24 mouse cellular contexts compared by ENCODE assay signal in the genomic region with DNA sequence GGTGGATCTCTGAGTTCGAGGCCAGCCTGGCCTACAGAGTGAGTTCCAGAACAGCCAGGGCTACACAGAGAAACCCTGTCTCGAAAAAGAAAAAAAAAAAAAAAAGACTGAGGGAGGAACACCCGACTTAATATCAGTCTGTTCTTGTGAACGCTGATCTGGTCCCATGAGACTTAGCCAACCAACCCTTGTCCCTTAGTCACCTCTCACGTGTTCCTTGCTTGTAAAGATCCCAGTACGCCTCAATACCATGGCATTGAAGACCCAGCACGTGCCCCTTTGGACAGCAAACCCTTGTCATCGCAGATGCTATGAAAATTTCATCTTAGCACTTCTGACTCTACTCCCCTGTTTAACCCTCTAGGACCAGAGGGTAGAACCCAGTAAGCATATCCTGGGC. TPM values are rescaled to one million over a fixed set of nuclear protein-coding genes. Genes with fewer than 3 reads are reported as not detected.
A peak's percentile ranks its signal among the peaks of the same experiment; 100 is the strongest.
DNase-seq lines count a peak whose midpoint lies in the region; ATAC-seq and TF ChIP-seq lines count a peak whose summit lies in the region.
"Had no signal": no experiment of that assay in that cellular context is flagged by ENCODE, and none has a peak within 500 bp of the region (broad histone marks: within the 10 kb centered on the region; RNA-seq: fewer than 3 reads in every experiment).

No protein-coding gene starts in this region.

- no peaks in the 10 kb centered on the region for H3K27me3 ChIP-seq in liver, embryonic 13.5 days
- H3K27me3 ChIP-seq in liver, embryonic 15.5 days: no peaks in the 10 kb centered on the region
- H3K27me3 ChIP-seq in myocyte (ENCODE audit: control insufficient read depth, insufficient read depth, insufficient read length): no peaks in the 10 kb centered on the region
- no peaks in the 10 kb centered on the region for H3K27me3 ChIP-seq in forebrain, embryonic 10.5 days (ENCODE audit: poor library complexity, severe bottlenecking)
- H3K27me3 ChIP-seq: embryonic facial prominence, embryonic 13.5 days; embryonic facial prominence, embryonic 15.5 days; forebrain, embryonic 13.5 days; forebrain, embryonic 15.5 days had no signal

- no peaks in the 10 kb centered on the region for H3K9me3 ChIP-seq in liver, embryonic 13.5 days (replicated peaks)
- H3K9me3 ChIP-seq in liver, embryonic 15.5 days (replicated peaks): no peaks in the 10 kb centered on the region
- H3K9me3 ChIP-seq in forebrain, embryonic 10.5 days: no peaks in the 10 kb centered on the region
- H3K9me3 ChIP-seq: embryonic facial prominence, embryonic 13.5 days; embryonic facial prominence, embryonic 15.5 days; forebrain, embryonic 13.5 days; forebrain, embryonic 15.5 days had no signal

- H3K4me2 ChIP-seq in liver, embryonic 13.5 days: no peak overlapping the region
- H3K4me2 ChIP-seq in liver, embryonic 15.5 days: no peak overlapping the region
- peak overlapping the region; percentile 45 for H3K4me2 ChIP-seq in myocyte (ENCODE audit: low read depth)
- H3K4me2 ChIP-seq: embryonic facial prominence, embryonic 13.5 days; embryonic facial prominence, embryonic 15.5 days; forebrain, embryonic 13.5 days; forebrain, embryonic 15.5 days had no signal

- peaks cover 62% of the 10 kb centered on the region for H3K4me1 ChIP-seq in liver, embryonic 13.5 days (replicated peaks)
- H3K4me1 ChIP-seq in liver, embryonic 15.5 days (replicated peaks): peaks cover 62% of the 10 kb centered on the region
- peaks cover 12% of the 10 kb centered on the region for H3K4me1 ChIP-seq in forebrain, embryonic 10.5 days
- H3K4me1 ChIP-seq: embryonic facial prominence, embryonic 13.5 days; embryonic facial prominence, embryonic 15.5 days; forebrain, embryonic 13.5 days; forebrain, embryonic 15.5 days had no signal

- no peak for ATAC-seq in liver, embryonic 13.5 days (ENCODE audit: low read depth)
- ATAC-seq in liver, embryonic 15.5 days (ENCODE audit: insufficient read depth): no peak
- ATAC-seq: forebrain, embryonic 13.5 days; forebrain, embryonic 15.5 days had no signal

- H3K4me3 ChIP-seq in liver, embryonic 13.5 days (replicated peaks): no peak overlapping the region
- no peak overlapping the region for H3K4me3 ChIP-seq in liver, embryonic 15.5 days (replicated peaks)
- H3K4me3 ChIP-seq in myocyte: no peak overlapping the region
- no peak overlapping the region for H3K4me3 ChIP-seq in forebrain, embryonic 10.5 days
- H3K4me3 ChIP-seq: embryonic facial prominence, embryonic 13.5 days; embryonic facial prominence, embryonic 15.5 days; forebrain, embryonic 13.5 days; forebrain, embryonic 15.5 days had no signal

- no peaks in the 10 kb centered on the region for H3K79me2 ChIP-seq in myocyte (ENCODE audit: control insufficient read depth, insufficient read depth)

- peak overlapping the region; percentile 99 for H3K27ac ChIP-seq in liver, embryonic 13.5 days
- peak overlapping the region; percentile 99 for H3K27ac ChIP-seq in liver, embryonic 15.5 days (replicated peaks)
- H3K27ac ChIP-seq in forebrain, embryonic 10.5 days: no peak overlapping the region
- H3K27ac ChIP-seq: embryonic facial prominence, embryonic 13.5 days; embryonic facial prominence, embryonic 15.5 days; forebrain, embryonic 13.5 days; forebrain, embryonic 15.5 days had no signal

- H3K36me3 ChIP-seq in liver, embryonic 13.5 days: peaks cover 48% of the 10 kb centered on the region
- peaks cover 51% of the 10 kb centered on the region for H3K36me3 ChIP-seq in liver, embryonic 15.5 days (replicated peaks)
- peaks cover 21% of the 10 kb centered on the region for H3K36me3 ChIP-seq in myocyte (ENCODE audit: control insufficient read depth, insufficient read depth)
- H3K36me3 ChIP-seq in forebrain, embryonic 10.5 days (replicated peaks): 0 out of 2 replicates have a peak, but pooled peaks cover 6% of the 10 kb centered on the region
- H3K36me3 ChIP-seq: forebrain, embryonic 15.5 days had no signal

- TF ChIP-seq POLR2A in myocyte (IDR thresholded peaks at IDR 0.05; ENCODE audit: insufficient read length, low read depth): no peak

- no peak overlapping the region for H3K9ac ChIP-seq in liver, embryonic 13.5 days
- no peak overlapping the region for H3K9ac ChIP-seq in liver, embryonic 15.5 days
- H3K9ac ChIP-seq: embryonic facial prominence, embryonic 13.5 days; embryonic facial prominence, embryonic 15.5 days; forebrain, embryonic 13.5 days; forebrain, embryonic 15.5 days had no signal

- no peak overlapping the region for H3ac ChIP-seq in myocyte (ENCODE audit: control insufficient read depth, insufficient read length)

- 83% methylated on average over 8 of the region's 8 CpGs for WGBS in liver, embryonic 13.5 days (ENCODE audit: insufficient replicate concordance)
- WGBS in liver, embryonic 15.5 days (ENCODE audit: insufficient replicate concordance): 84% methylated on average over 8 of the region's 8 CpGs
- WGBS in forebrain, embryonic 10.5 days: 93% methylated on average over 8 of the region's 8 CpGs

- DNase-seq in kidney, adult 9 months: peak; percentile 60
- DNase-seq in kidney, postnatal 25 days: no peak
- no peak for DNase-seq in liver, embryonic 13.5 days
- DNase-seq in liver: no peak
- DNase-seq in forebrain, embryonic 10.5 days (ENCODE audit: extremely low spot score, low spot score): no peak
- DNase-seq: adrenal gland, postnatal 10 days; adrenal gland, postnatal 25 days; cerebellum, adult 11 months; cerebellum, adult 18-20 months; cerebellum, adult 8-10 months; cerebellum, adult 9-11 months; cerebellum, postnatal 14 days; cerebellum, postnatal 36 days; embryo, embryonic 11 days had no signal

TF ChIP-seq in myocyte, 11 proteins besides CTCF, POLR2A, EP300 and RAD21:
- TF ChIP-seq TCF3 (IDR thresholded peaks at IDR 0.05; ENCODE audit: insufficient read length, low read depth): no peak
- no peak for TF ChIP-seq POLR2AphosphoS2 (IDR thresholded peaks at IDR 0.05; ENCODE audit: insufficient read length, low read depth)

RNA-seq across cellular contexts. Expression of a gene that starts 28.1 kb away (rescaled TPM):
- polyA plus RNA-seq in liver, embryonic 13.5 days (2015; fragmentation: Nextera tagmentation; extraction: Ambion mirVana): 23.0 and 24.2 TPM in 2 replicates
- polyA plus RNA-seq in liver, embryonic 15.5 days (2015; fragmentation: Nextera tagmentation; extraction: Ambion mirVana): 25.8 and 27.0 TPM in 2 replicates
- 41.3 TPM for polyA plus RNA-seq in myocyte (2012; fragmentation: generic; extraction: Trizol)
- 8.3 and 10.4 TPM in 2 replicates for polyA plus RNA-seq in forebrain, embryonic 10.5 days (2016; fragmentation: Nextera tagmentation; extraction: Ambion mirVana)

RNA-seq across cellular contexts. Expression of a gene that starts 36.2 kb away (rescaled TPM):
- 2.5 and 3.4 TPM in 2 replicates for polyA plus RNA-seq in liver, embryonic 13.5 days (2015; fragmentation: Nextera tagmentation; extraction: Ambion mirVana)
- 1.7 and 2.1 TPM in 2 replicates for polyA plus RNA-seq in liver, embryonic 15.5 days (2015; fragmentation: Nextera tagmentation; extraction: Ambion mirVana)
- polyA plus RNA-seq in myocyte (2012; fragmentation: generic; extraction: Trizol): 1.6 TPM
- polyA plus RNA-seq in forebrain, embryonic 10.5 days (2016; fragmentation: Nextera tagmentation; extraction: Ambion mirVana): 1.2 and 1.5 TPM in 2 replicates

RNA-seq across cellular contexts. Expression of a gene that starts 45.7 kb away (rescaled TPM):
- 3.4 and 3.8 TPM in 2 replicates for polyA plus RNA-seq in liver, embryonic 13.5 days (2015; fragmentation: Nextera tagmentation; extraction: Ambion mirVana)
- polyA plus RNA-seq in liver, embryonic 15.5 days (2015; fragmentation: Nextera tagmentation; extraction: Ambion mirVana): 3.9 and 4.2 TPM in 2 replicates
- 5.4 TPM for polyA plus RNA-seq in myocyte (2012; fragmentation: generic; extraction: Trizol)
- 7.6 and 8.1 TPM in 2 replicates for polyA plus RNA-seq in forebrain, embryonic 10.5 days (2016; fragmentation: Nextera tagmentation; extraction: Ambion mirVana)

RNA-seq across cellular contexts. Expression of a gene that starts 49.5 kb away (rescaled TPM):
- not detected in 2 replicates for polyA plus RNA-seq in liver, embryonic 13.5 days (2015; fragmentation: Nextera tagmentation; extraction: Ambion mirVana)
- polyA plus RNA-seq in liver, embryonic 15.5 days (2015; fragmentation: Nextera tagmentation; extraction: Ambion mirVana): not detected in 2 replicates
- not detected for polyA plus RNA-seq in myocyte (2012; fragmentation: generic; extraction: Trizol)
- 0.26 and 0.33 TPM in 2 replicates for polyA plus RNA-seq in forebrain, embryonic 10.5 days (2016; fragmentation: Nextera tagmentation; extraction: Ambion mirVana)
- polyA plus RNA-seq: adrenal gland, adult 2 months; C2C12; embryonic facial prominence, embryonic 13.5 days; erythroblast, embryonic 14.5 days; forebrain, embryonic 11.5 days had no signal
